Mouse (Mus musculus): ENCODE results near the gene Atad2b.

- TF ChIP-seq POLR2A (IDR thresholded peaks at IDR 0.05; ENCODE audit: low read depth, low read length) (no peak), CTCF (conservative IDR thresholded peaks at IDR 0.05; ENCODE audit: insufficient read depth, insufficient read length, low read depth, low read length) (no peak)
These were observed 150.4 kb downstream of the Atad2b start for GRCm38 (mm10) chr12:5067590-5067989.

Measured in kidney, adult 2 months (tissue).